Mouse (Mus musculus): ENCODE data around the gene Peak1. TPM values are rescaled to one million over a fixed set of nuclear protein-coding genes. Genes with fewer than 3 reads are reported as not detected.

Peak1 gene
- total RNA-seq, 1 experiment from 2014 or later, result 45.1 TPM

GRCm38 (mm10) chr9:56200200-56200599, 217.7 kb downstream of the Peak1 start:
- no peak for DNase-seq

GRCm38 (mm10) chr9:56196921-56197320, 220.9 kb downstream of the Peak1 start:
- no peak for DNase-seq

- DNase-seq, result no peak
Observed at GRCm38 (mm10) chr9:56195193-56195592, 222.7 kb downstream of the Peak1 start.

DNA sequence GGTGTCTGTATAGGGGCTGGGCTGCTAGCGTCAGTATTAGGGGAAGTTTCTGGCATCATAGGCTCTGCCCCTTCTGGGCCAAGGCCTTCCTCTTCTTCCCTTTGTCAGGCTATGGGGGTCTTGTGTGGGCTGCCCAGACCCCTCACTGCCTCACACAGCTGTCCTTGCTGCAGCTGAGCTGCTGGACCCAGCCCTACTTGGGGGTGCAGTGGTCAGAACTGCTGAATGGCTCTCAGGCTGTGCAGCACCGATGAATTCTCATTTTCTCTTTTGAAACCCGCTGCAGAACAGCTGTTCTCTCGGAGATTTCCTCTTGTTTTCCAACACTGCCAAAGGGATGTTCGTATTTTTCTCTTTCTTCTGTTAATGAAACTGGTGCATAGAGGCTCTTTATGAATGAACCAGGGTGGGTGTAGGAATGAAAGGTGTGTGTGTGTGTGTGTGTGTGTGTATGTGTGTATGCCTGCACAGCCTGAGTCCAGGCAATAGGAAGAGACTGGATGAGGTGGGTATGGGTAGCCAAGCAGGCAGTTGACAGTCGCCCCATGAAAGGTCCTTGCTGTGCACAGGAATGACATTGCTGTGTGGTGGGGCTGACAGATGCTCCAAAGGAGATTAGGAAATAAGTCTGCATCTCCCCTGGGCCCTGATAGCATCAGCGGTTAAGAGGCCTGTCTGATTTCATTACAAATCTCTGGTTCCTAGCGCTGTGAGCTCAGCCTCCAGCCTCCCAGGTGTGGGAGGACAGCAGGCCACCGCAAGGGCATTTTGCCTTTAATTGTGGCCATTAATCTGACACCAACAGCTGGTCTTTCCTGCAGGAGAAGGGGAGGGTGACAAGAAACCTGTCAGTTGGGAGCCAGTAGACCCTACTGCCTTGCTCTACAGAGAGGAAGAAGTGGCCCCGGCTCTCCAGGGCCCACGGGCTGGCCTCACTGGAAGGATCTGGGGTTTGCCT, 226.1 kb downstream of the Peak1 start:
- no peak for DNase-seq

DNA sequence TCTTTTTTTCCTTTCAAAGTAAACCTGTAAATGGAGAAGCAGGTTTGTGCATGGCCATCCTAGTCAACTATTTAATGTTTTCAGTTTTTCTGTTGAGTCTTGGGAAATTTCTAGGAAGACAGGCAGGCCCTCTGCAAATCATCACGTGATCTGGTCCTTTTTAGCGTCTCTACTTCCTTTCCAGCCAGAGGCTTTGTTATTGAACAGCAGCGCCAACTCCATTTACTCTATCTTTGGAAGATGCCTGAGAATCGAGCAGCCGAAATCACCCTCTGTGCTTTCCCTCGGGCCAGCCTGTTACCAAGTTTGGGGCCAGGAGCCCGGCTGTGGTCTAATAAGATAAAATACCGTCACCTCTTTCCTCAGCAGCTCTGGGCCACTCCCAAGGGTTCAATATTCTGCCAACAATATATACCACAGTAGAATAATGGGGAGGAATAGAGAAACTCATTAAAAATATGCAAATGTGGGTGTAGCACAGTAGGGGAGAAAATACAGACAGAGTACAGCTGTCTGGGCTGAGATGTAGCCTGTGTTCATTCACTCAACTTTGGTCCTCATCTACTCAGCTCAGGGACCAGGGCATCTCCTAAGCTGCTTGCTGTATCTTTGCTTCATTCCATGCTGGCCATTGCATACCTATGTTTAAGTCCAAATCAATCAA, 237.6 kb downstream of the Peak1 start:
- no peak for DNase-seq

- DNase-seq, result no peak
Observed at GRCm38 (mm10) chr9:56179416-56180117, 238.3 kb downstream of the Peak1 start.

- peak; percentile 39 for DNase-seq
Observed at GRCm38 (mm10) chr9:56177354-56177753, 240.5 kb downstream of the Peak1 start.

DNA sequence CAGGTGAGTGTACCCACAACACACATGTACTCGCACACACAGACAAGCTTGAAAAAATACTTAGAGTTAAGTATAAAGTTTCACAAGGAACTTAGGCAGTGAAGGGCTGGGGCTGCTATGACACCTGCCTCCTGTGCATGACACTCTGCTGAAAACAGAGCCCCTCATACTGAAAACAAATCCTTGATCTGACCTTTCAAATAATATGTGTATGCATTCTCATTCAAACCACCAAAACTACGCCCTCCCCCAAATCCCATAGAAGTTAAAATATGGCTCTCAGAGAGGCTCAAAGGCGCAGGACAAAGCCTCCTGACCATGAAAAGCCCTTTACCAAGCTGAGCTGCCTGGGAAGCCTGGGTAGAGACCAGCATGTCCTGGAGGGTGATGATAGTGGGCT, 242.6 kb downstream of the Peak1 start:
- no peak for DNase-seq

DNA sequence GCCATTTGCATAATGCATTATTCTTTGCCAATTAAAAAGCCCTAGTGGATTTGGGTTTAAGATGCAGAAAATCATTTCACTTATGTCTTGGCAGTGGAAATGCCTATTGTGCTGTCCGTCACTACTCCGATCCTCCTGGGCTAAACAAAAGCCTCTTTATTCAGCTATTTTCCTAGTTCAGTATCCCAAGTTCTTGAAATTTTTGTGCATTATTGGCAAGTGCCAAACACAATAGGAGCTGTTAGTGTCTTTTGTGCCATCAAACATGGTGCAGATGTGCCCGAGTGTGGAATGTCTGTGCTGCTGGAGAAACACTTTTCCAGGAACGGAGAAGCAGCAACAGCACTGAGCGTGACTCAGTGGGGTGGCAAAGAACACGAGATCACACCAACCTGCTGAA, 250.2 kb downstream of the Peak1 start:
- no peak for DNase-seq

GRCm38 (mm10) chr9:56166161-56166560, 251.7 kb downstream of the Peak1 start:
- DNase-seq, result no peak

DNA sequence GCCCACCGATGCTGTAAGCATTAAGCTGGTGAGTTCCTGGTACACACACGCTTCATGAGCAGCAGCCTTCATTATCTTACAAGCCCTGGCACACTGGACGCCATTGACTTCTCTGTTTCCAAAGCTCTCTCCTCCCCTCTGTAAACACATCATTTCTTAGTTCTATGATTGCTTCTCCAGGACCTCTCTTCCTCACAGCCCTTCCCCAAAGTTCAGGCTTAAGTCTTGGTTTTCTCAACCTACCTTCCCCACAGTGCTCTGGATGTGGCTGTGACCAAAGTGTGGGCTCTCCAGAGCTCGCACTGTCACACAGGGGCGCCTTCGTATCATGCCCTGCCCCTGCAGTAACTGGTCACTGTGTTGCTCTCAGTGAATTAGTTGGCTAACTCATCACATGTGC, 252.5 kb downstream of the Peak1 start, which contains the start of gene Tspan3:
Tspan3 (minus strand) TSS at position 101 of the 400 bp plus-strand sequence.
- DNase-seq, result no peak

DNA sequence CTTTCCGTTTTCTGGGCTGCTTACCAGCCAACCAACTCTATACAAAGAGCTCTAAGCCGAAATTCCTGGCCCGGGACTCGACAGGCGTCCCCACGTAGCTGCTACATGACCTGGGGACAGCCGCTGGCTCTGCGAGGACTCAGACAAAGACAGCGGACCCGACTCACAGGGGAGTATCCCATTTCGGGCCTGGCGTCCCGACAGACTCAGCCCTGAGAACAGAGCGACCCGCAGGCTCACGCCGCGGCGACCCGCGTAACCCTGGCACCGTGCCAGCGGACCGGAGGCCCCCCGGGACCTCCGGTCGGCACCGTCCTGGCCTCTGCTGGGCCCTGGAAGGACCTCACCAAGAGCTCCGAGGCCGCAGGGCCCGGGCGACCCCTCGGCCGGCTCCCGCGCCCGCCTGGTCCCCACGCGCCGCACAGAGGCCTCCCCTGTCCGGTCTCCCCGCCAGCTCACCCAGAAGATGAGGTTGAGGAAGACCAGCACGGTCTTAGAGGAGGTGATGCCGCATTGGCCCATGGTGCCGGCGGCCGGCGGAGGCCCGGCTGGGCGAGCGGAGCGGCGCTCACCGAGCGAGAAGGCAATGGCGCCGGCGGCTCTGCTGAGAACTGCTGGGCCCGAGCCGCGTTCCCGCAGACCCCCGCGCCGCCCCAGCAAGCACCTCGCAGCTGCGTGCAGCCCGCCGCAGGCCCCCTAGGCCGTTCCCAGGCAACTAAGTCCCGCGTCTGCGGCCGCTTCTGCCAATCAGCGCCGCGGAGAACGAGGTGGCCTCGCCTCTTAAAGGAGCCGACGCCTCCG, 257.3 kb downstream of the Peak1 start:
- DNase-seq, result peak; percentile 93

DNA sequence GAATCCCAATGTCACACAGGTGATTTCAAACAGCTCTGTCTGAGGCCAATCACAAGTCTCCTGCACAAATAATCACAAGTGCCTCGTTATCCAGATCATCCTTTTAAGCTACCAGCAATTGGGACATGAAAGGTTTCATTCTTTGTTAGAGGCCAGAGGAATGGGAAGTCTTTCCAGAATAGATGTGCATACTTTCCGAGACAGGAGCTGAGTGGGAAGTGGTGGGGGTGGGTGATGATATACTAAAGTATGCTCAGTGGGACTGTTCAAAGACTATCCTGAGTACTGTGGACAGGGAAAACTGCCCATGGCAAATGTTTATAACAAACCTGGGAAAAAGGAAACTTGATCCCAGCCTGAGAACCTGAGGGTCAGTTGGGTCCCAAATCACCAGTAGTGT, 258.4 kb downstream of the Peak1 start:
- no peak for DNase-seq

GRCm38 (mm10) chr9:56158077-56158476, 259.8 kb downstream of the Peak1 start:
- no peak for DNase-seq

GRCm38 (mm10) chr9:56154572-56154971, 263.3 kb downstream of the Peak1 start:
- DNase-seq, result no peak

- no peak for DNase-seq
Observed at GRCm38 (mm10) chr9:56152482-56153007, 265.3 kb downstream of the Peak1 start.

DNA sequence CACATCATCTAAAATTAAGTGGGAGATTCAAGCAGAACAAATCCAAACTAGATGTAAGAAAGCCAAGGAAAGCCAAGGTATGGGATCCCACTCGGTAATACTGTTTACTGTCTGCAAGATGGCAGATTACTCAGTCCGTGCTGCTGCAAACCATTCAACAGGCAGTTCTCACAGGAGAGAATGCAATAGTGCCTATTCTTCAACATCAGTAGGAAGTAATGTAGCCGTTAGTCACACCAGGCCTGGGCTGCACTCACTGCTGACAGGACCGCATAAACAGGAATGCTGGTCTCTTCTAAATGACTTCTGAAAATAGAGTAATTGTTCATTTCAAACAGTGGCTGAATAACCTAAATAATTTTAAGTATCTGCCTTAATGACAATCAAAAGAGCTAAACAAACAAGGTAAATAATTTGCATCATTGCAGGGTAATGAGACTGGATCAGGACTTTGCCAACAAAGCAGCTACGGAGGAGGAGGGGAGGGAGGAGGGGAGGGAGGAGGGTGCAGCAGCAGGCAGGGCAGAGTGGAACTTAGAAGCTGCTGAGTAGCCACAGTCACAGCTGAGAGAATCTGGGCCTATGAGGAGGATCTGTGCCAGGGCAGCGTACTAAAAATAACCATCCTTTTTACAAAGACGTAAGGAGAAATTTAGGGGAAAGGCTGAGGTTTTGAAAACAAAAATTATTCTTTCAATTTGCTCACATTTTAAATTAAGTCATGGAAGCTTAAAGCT, 266.0 kb downstream of the Peak1 start:
- peak; percentile 50 for DNase-seq
